Mouse (Mus musculus) duodenum, adult 2 months (tissue): Measurements from ENCODE around the gene Cnst. TPM values are rescaled to one million over a fixed set of nuclear protein-coding genes. Genes with fewer than 3 reads are reported as not detected.

Source experiments
- polyA plus RNA-seq: library from polyadenylated mRNA; depleted of rRNA; stranded (reverse); fragments of >200 nt; gene quantifications from 2 replicates; pipeline ENCODE4 v1.2.3, GENCODE M21; 2012; ENCODE audit warnings: low replicate concordance; rRNA removed

Cnst gene
- polyA plus RNA-seq = 6.8 and 9.0 TPM in 2 replicates

GRCm38 (mm10) chr1:179545768-179546550 is at the start of gene Cnst, which contains the start of gene Tfb2m:
TSS of gene Cnst (plus strand) at chr1:179546370.
TSS of gene Tfb2m (minus strand) at chr1:179546267.

GRCm38 (mm10) chr1:179517713-179518465 is 28.3 kb upstream of the Cnst start, which contains the start of gene Smyd3:
TSS of gene Smyd3 (minus strand) at chr1:179518041.

GRCm38 (mm10) chr1:179668013-179668805 is 122.0 kb downstream of the Cnst start, which contains the start of gene Sccpdh:
TSS of gene Sccpdh (plus strand) at chr1:179668210.

Other genes starting within 250 kb of the Cnst start
- gene Smyd3, start 28.3 kb upstream of the Cnst start, polyA plus RNA-seq = 0.58 and 0.78 TPM in 2 replicates
- 1.3 and 2.8 TPM in 2 replicates for gene Tfb2m, start 103 bp upstream of the Cnst start, polyA plus RNA-seq
- 6.7 and 8.1 TPM in 2 replicates for gene Sccpdh, start 121.8 kb downstream of the Cnst start, polyA plus RNA-seq
- not detected in 2 replicates for gene Kif28, start 198.9 kb downstream of the Cnst start, polyA plus RNA-seq